Mouse (Mus musculus) retina, postnatal 7 days (tissue): Measurements from ENCODE around the gene Jak2.

Experiments
- DNase-seq: peaks from one replicate; pipeline ENCODE4 v3.0.0-alpha.2; 2012; ENCODE audit warnings: low read depth, low spot score

The Jak2 gene

DNA sequence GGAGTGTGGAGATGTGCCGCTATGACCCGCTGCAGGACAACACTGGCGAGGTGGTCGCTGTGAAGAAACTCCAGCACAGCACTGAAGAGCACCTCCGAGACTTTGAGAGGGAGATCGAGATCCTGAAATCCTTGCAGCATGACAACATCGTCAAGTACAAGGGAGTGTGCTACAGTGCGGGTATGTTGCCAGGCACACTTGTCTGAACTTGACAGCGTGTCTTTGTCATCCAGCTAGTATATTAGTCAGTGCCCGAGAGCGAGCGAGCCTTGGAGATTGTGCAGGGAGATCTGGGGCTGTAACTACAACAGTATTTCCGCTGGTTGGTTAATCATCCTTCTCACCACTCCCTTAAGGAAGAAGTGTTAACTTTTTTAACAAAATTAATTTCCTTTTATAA lies 49.3 kb downstream of the Jak2 start:
- DNase-seq: no peak

DNA sequence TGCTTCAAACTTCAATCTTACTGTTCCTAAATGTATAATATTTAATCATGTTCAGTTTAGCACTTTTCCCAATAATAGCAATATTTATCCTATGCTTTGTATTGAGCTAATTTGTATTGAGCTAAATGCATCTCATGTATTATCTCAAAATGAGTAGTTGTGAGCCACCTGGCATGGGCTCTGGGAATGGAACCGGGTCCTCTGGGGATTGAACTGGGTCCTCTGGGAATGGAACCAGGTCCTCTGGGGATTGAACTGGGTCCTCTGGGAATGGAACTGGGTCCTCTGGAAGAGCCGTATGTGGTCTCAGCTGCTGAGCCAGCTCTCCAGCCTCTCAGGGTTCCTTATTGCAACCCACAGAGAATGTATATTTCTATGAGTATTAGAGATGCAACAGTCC lies 50.5 kb downstream of the Jak2 start:
- DNase-seq: no peak

DNA sequence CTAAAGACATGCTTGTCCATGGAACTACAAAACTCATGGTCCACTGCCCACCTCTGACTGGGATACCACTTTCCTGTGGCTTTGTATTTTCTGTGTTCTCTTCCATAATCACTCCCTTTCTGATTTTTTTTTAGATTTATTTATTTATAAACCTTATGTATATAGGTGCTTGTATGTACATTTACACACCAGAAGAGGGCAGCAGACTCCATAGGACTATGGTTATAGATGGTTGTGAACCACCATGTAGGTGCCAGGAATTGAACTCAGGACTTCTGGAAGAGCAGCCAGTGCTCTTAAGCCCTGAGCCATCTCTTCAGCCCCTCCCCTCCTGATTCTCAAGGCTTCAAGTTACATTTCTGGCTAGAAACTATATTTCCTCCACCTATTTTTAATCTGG lies 57.2 kb downstream of the Jak2 start:
- DNase-seq: no peak

DNA sequence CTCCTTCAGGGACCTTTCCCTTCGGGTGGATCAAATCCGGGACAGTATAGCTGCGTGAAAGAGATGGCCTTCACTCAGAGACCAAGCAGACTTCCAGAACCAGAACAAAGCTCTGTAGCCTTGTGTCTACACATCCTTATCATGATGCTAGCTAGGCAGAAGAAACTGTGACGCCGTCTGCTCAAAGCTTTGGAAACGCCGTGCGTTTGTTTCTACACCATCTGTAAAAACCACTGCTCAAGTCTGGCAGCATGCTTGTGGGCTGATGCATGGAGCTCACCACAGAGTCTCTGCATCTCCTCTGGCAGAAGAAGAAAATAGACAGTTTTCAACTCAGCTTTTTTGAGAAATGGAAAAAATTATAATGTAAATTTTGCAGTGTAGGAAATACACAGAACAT lies 60.2 kb downstream of the Jak2 start:
- DNase-seq: no peak

DNA sequence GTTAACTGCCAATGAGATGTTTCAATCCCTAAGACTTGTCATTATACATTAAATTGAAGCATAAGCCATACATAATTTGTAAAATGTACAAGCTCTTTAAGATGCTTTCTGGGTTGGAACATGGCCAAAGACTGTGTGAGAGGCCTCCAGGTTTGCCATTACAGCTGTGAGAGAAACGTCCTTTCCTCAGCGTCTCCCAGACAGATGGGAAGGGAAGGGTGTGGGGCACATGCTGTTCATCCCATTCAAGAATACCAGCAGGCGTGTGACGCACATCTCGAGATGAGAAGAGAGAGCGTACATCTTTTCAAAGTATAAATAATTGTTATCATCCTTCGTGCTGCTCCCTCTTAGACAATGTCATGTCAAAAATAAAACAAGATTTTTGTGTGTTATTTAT lies 61.0 kb downstream of the Jak2 start:
- no peak for DNase-seq

DNA sequence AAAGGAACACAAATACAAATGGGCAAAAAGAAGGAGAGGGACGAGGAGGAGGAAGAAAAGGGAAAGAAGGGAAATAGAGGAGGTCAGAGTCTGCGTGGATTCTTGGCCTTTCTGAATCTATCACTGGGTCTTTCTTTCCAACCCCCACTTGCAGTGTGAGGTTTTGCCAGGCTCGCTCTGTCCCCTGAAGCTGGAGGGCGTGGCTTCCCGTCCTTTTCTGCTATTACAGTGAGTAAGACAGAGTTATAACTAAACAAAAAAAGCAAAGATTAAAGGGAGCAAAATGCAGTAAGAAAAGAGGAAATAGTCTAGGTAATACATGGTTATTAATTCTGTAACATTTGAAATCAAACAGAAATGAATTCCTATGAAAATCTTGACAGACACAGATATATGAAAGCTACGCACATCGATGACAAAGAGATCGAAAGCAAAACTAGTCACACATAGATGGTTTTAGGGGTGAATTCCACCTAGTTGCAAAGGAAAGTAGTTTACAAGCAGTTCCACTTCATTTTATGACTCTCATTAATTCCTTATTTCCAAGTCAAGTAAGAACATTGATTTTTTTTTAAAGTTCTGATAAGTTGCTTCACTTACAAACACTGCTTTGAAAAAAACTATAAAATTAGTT lies 71.9 kb downstream of the Jak2 start:
- DNase-seq: no peak

DNA sequence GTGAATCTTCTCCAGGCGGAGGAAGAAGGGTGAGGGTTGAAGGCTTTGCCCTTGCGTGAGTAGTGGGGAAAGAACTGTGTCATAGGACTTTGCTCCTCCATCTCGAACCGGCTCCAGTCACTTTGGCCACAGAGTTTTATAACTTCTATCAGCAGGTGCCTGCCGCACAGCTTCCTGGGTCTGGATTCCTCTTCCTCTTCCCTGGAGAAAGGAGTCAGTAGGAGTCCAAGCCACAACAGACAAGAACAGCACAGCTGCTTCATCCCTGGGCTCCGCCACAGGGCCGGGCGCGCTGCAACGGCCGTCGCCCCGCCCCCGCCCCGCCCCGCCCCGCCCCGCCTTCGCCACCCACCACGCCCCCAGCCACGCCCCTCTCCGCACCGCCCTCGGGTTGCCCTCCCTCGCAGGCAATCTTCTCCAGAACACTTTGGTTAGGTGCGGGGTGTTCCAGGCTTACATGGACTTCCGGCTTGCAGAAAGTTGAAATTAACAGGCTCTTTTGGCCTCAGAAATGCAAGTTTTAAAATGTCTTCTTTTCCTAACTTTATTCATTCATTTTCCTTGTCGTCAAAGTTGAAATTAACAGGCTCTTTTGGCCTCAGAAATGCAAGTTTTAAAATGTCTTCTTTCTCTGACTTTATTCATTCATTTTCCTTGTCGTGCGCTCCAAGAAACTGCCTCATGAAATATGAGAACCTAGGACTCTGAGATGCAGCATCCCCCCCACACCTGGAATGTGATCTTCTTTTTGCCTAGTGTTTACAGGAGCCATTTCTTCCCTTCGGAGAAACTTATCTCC lies 73.6 kb downstream of the Jak2 start, which contains the start of gene Insl6:
TSS of gene Insl6 (minus strand) at position 304 of the 799 bp plus-strand sequence.
- DNase-seq: peak; percentile 19

DNA sequence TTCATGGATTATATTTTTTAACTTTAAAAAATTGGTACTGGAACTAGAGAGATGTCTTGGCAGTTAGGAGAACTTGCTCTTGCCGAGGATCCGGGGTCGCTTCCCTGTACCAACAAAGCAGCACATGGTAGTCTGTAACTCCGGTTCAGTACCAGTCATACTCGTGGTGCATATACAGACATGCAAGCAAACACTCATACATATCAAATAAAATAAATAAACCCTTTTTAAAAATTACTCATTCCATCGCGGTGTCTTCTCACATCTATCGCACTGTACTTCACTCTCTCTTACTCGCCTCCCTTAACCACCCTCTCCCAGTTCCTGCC lies 74.2 kb downstream of the Jak2 start:
- DNase-seq: no peak

DNA sequence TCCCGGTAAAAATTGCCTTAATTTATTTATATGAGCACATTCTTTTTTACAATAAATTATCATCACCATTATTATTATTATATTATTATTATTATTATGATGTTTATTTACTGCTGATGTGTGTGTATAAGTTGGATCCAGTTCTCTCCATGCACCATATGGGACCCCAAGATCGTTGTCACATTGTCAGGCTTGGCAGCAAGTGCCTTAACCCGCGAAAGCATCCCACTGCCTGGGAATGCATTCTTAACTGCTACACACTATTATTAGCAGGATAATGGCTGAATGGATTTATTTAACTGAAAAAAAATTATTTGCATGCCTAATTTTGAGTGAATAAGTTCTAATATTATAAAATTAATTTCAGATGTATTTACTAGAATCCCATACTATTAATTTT lies 74.8 kb downstream of the Jak2 start:
- DNase-seq: no peak

DNA sequence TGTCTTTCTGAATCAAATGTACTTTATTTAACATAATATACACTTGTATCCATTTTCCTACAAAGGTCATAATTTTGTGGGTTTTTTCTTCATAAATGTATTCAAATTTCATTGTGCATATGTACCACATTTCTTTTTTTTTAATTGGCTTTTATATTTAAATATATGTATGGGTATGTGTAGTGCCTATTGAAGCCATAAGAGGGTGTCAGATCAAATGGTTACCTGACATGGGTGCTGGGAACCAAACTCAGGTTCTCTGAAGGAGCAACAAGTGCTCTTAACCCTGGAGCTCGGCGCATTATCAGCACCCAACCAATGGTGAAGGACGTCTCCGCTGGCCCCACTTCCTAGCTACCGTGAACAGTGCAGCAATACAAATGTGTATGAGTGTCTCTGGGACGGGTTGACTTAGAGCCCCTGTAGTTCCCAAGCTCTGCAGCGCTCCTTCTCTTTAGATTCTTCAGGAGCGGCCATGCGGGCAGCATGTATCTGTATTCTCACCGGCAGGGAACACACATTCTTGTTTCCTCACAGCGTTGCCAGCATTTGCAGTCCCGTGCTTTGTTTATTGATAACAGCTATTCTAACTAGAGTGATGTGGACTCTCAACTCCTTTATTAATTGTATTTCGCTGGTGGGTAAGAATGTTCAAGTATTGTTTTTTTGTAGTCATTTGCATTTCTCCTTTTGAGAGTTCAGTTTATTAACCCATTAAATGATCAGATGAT lies 75.4 kb downstream of the Jak2 start:
- DNase-seq: no peak

DNA sequence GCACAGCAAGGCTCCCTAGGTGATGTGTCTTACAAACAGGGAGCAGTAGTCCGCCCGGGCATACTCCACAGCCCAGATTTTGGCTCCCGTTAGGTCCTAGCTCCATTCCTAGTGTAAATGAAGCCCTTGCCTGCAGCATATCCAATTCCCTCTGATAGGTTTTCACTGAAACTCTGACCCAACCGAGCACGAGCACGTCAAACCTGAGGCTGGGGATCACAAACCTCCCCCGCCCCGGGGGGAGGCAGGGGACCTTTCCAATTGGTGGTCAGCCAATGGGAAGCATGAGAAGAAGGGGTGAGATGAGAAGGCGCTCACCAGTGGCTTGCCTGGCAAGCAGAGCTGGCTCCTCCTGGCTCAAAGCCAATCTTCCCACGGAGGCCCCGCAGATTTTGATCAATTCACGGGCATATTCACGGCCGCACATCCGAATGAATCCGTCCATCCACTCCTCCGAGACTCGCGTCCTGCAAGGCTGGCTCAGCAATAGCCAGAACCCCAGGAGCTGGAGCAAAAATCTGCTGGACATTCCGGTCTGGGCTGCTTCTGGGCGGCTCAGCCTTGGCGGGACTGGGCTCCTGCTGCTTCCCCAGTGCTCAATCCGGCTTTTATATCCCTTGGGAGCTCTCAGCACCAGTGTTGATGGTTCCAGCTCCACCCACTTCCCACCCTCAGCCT lies 82.6 kb downstream of the Jak2 start, which contains the start of gene Rln1:
TSS of gene Rln1 (minus strand) at position 603 of the 678 bp plus-strand sequence.
- DNase-seq: peak; percentile 29

DNA sequence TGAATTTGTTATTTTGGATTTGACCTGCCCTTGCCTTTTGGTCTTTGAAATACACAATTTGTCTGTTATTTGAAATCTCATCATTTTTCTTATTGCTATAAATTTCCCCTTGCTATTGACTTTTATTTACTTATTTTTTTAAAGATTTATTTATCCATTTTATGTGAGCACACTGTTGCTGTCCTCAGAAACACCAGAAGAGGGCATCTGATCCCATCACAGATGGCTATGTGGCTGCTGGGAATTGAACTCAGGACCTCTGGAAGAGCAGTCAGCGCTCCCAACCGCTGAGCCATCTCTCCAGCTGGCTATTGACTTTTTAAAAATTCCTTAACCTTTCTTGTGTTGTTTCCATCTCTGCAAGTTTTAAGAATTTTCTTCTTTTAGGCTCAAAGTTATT lies 85.0 kb downstream of the Jak2 start:
- no peak for DNase-seq

DNA sequence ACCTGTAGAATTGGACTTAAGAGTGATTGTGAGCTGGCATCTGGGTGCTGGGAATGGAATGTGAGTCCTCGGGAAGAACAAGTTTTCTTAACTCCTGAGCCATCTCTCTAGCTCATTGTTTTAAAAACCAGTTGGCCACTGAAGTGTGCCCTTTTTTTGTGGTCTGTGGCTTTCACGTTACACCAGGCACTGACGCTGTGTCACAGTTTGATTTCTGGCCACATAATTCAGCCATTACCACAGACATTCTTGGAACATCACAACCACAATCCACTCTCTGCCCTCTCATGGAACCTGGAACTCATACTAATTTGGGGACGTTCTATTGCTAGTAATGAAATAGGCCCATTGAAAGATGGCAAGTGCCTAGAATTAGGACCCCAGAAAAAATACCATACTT lies 89.4 kb downstream of the Jak2 start:
- DNase-seq: no peak

DNA sequence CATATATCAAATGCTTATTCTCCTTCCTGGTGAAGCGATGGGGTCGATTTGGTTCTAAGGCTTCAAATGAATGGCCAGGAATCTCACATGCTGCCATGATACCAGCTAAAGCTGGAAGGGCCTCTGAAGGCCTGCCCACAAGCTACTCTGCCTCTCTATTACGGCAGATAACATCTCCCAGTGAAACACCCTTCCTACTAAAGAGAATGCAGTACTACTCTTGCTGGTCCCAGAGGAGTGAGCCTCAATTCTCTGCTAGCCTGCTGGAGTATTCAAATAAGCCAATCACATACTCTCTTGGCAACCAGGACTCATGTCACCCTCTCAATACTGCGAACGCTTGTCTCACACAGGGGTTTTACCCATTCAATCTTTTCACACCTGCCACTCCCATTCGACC lies 90.7 kb downstream of the Jak2 start:
- no peak for DNase-seq

DNA sequence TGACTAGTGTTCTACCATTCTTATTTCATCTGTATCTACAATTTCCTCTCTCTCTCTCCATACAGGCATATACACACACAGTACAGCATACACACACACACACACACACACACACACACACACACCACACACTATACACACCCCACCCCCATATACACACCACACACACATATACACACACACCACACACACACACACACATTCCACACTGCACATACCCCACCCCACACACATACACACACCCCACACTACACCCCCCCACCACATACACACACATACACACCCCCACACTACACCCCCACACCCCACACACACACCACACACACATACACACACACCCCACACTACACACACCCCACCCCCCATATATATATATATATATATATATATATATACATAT lies 93.2 kb downstream of the Jak2 start:
- no peak for DNase-seq

DNA sequence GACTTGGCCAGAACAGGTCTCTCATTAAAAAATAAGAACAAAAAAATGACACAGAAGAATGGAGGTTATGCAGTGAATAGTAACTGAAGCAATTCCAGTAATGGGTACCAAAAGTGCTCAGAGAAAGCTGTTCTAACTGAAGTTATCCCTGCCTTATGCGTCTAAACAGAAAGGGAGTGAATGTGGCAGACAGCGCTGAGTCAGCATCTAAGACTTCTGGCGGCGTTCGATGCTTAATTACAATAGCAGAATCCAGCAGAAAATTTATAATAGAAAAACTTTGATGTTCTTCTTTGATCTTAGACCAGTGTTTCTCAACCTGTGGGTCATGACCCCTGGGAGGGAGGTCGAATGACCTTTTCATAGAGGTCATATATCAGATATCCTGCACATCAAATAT lies 94.0 kb downstream of the Jak2 start:
- no peak for DNase-seq

DNA sequence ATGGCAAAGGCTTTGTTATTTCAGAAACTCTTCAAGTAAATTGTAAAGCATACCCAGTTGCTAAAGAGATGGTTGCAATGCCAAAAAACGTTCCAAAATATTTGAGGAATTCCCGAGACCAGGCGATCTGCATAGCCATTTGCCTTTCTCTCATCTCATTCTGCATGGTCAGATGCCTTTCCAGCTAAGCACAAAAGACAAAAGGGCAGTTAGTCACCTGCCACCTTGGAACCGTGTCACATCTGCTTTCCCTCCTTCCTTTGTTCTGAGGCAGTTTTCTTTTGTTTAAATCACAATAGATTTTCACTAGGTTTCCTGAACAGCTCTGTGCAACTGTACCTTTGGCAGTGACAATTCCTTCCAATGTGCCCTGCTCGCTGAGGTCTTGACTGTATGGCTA lies 99.4 kb downstream of the Jak2 start:
- DNase-seq: no peak

DNA sequence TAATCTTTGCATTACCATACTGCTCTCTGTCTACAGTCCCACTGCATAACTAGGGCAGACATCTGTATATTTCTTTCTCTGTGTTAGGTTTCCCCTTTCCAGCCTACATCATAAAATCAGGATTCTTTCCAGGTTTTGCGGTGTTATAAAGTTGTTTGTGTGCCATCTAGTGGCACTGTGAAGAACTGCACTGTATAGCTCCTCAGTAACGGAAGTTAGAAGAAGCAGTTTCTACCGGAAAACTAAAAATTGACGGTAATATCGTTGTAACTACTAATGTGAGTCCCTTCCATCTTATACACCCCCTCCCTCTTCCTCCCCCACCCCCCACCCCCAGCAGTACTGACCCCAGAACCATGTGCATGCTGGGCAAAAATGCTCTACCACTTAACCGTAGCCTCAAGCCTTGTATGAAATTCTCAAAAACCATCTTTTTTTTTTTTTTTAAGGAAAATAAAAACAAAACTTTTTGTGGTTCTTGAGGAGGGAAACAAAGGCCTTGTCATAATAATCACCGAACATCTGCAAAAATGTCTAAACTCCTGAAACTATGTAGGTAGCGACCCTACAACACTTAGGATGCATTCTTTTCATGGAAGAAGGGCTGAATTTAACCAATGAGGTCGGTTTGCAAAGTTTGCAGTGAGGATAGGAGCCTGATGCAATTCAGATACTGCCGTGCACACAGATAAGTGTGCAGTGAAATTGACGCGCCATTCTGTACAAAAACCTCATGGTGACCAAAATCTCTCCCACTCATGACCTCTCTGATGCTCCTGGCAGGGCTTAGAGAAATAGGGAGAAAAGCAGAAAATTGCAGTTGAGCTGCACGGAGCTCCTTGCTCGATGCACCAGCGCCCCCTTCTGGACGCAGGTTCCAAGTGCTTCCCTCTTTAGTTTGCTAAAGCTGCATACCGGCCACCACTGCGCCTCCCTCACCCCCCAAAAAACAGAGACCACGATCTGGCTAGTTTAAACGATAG lies 103.6 kb downstream of the Jak2 start:
- DNase-seq: peak; percentile 62

DNA sequence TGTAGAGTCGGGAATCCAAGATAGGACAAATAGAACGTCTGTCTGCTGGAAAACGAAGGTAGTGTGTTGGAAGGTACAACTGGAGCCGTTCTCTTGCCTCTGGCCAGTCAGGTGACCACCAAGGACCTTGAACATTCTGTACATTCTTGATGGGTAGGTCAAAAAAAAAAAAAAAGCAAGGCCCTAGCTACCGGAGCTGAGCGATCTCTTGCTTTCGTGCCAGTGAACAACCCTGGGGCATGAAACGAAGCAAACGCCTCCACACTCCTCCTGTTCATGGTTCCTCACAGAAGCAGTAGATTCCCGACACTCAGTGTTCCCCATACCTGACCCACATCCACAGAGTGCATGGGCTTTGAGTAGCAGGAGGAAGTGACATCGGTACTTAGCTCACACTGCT lies 104.7 kb downstream of the Jak2 start:
- no peak for DNase-seq

DNA sequence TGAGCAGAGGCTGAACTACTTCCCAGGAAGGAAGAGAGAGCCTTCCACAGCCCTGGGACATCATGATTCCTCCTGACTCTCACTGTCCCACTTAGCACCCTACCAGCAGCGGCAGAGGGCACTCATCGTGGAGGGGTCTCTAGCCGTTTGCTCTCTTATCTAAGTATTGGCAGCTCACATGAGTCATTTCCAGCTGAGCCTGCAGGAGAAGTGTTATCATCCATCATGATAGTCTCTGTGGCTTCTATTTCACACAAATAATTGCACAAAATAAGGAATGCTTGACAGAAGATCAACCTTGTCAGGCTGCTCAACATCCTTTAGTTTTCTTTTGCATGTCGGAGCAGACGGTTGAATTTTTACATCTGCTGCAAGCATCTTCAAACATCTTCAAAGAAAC lies 108.6 kb downstream of the Jak2 start:
- DNase-seq: no peak
